Mouse (Mus musculus): ENCODE results near the gene Babam2. TPM values are rescaled to one million over a fixed set of nuclear protein-coding genes. Genes with fewer than 3 reads are reported as not detected.

Gene Babam2
- polyA plus RNA-seq, 1 experiment = 38.7 TPM

DNA sequence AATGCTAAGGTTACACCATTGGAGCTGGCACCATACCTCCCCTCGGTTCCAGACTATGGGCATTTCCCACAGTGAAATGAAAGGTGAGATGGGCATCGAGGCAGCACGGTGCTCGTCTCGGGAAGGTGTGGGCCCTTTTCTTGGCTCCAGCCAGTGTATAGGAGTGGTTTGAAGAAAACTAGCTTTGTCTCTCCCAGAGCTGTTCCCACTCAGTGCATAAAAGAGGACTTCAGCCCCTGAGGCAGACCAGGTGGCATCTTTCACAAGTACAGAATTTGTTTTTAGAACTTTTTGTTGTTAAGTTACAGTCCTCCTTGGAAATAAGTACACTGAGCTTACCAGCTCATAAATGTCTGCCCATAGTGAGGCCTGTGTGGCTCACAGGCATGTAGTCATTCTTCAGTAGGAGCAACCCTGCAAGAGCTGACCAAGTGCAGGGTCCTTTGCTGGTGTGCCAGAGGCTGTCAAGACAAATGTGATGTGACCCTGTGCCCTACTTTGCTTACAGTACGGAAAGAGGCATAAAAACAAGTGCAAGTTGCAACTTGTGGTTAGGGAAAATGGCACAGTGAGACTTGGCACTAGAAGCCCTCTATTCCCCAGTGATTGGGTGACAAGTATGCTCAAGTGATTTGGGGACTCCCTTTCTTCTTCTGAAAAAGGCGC, 208.9 kb downstream of the Babam2 start:
- Histone ChIP-seq H3K4me1 (ENCODE audit: control insufficient read depth, insufficient read depth, low read length) (peaks cover 12% of the 10 kb centered on the region; the same call in 1 of the 2 replicates), H3K36me3 (ENCODE audit: control insufficient read depth, insufficient read depth, low read length) (no peaks in the 10 kb centered on the region), H3K27me3 (replicated peaks; ENCODE audit: control insufficient read depth, insufficient read depth, low read length) (no peaks in the 10 kb centered on the region), H3K27ac (ENCODE audit: insufficient read depth, low read depth, low read length) (no peak overlapping the region), H3K4me3 (ENCODE audit: insufficient read depth, low read depth, low read length) (no peak overlapping the region)
- DNase-seq = no peak
- no peak for TF ChIP-seq POLR2A (IDR thresholded peaks at IDR 0.05; ENCODE audit: low read depth, low read length)
- no peak for TF ChIP-seq CTCF (conservative IDR thresholded peaks at IDR 0.05; ENCODE audit: insufficient read depth, insufficient read length, low read depth, low read length)
- WGBS = 70% methylated on average over 7 of the region's 7 CpGs

- TF ChIP-seq CTCF (conservative IDR thresholded peaks at IDR 0.05; ENCODE audit: insufficient read depth, insufficient read length, low read depth, low read length) = no peak
- Histone ChIP-seq H3K27me3 (replicated peaks; ENCODE audit: control insufficient read depth, insufficient read depth, low read length) (no peaks in the 10 kb centered on the region), H3K4me3 (ENCODE audit: insufficient read depth, low read depth, low read length) (no peak overlapping the region), H3K36me3 (ENCODE audit: control insufficient read depth, insufficient read depth, low read length) (no peaks in the 10 kb centered on the region), H3K4me1 (ENCODE audit: control insufficient read depth, insufficient read depth, low read length) (peaks cover 12% of the 10 kb centered on the region; the same call in 1 of the 2 replicates), H3K27ac (ENCODE audit: insufficient read depth, low read depth, low read length) (peak overlapping the region; percentile 56)
- peak; percentile 11 for DNase-seq
- WGBS = 66% methylated on average over 2 of the region's 2 CpGs
Measured at GRCm38 (mm10) chr5:31907959-31908358, 210.5 kb downstream of the Babam2 start.

DNA sequence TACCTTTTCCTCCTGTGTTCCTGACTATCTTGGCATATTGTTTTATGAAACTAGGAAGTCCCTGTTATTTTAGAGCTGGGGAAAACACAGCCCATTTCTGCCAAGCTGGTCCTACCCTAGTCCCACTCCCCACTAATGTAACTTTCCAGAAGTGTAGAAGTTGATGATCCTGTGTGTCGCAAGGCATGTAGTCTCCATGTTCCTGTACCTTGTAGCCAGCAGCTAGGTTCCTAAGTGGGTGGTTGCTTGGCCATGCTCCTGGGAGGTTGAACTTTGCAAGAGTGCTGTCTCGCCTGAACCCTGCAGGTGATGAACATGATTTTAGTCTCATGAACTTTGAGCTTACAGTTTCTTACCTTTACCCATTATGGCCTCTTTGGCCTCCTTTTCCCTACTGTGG, 211.3 kb downstream of the Babam2 start:
- Histone ChIP-seq H3K36me3 (ENCODE audit: control insufficient read depth, insufficient read depth, low read length) (no peaks in the 10 kb centered on the region), H3K4me1 (ENCODE audit: control insufficient read depth, insufficient read depth, low read length) (peaks cover 12% of the 10 kb centered on the region; the same call in 1 of the 2 replicates), H3K27ac (ENCODE audit: insufficient read depth, low read depth, low read length) (no peak overlapping the region), H3K27me3 (replicated peaks; ENCODE audit: control insufficient read depth, insufficient read depth, low read length) (no peaks in the 10 kb centered on the region), H3K4me3 (ENCODE audit: insufficient read depth, low read depth, low read length) (no peak overlapping the region)
- no peak for TF ChIP-seq CTCF (conservative IDR thresholded peaks at IDR 0.05; ENCODE audit: insufficient read depth, insufficient read length, low read depth, low read length)
- no peak for TF ChIP-seq POLR2A (IDR thresholded peaks at IDR 0.05; ENCODE audit: low read depth, low read length)
- no peak for DNase-seq
- 85% methylated on average over 2 of the region's 2 CpGs for WGBS

DNA sequence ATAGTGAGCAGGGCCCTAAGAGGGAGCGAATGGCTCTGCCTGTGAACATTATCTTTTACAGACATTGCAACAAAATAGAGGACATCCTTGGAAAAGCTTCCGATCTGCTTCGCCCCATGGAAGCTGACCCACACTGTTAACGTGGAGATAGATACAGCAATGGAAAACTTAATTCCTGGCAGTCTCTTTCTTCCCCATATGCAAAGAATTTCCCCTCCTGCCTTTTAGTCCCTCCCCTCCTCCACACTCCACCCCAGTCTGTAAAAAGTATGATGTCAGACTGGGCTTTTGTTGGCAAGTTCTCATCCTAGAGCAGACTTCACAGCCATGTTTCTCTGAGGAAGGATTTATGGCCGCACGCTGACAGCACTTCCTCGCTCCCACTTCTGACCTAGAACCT, 218.8 kb downstream of the Babam2 start:
- no peak for DNase-seq
- H3K4me1 ChIP-seq (ENCODE audit: control insufficient read depth, insufficient read depth, low read length) = no peaks in the 10 kb centered on the region
- no peaks in the 10 kb centered on the region for H3K36me3 ChIP-seq (ENCODE audit: control insufficient read depth, insufficient read depth, low read length)
- no peaks in the 10 kb centered on the region for H3K27me3 ChIP-seq (replicated peaks; ENCODE audit: control insufficient read depth, insufficient read depth, low read length)
- 73% methylated on average over 7 of the region's 7 CpGs for WGBS
- TF ChIP-seq POLR2A (IDR thresholded peaks at IDR 0.05; ENCODE audit: low read depth, low read length) (no peak), CTCF (conservative IDR thresholded peaks at IDR 0.05; ENCODE audit: insufficient read depth, insufficient read length, low read depth, low read length) (no peak)
- H3K27ac ChIP-seq (ENCODE audit: insufficient read depth, low read depth, low read length) = no peak overlapping the region
- no peak overlapping the region for H3K4me3 ChIP-seq (ENCODE audit: insufficient read depth, low read depth, low read length)

- no peak overlapping the region for H3K4me3 ChIP-seq (ENCODE audit: insufficient read depth, low read depth, low read length)
- DNase-seq = no peak
- H3K27ac ChIP-seq (ENCODE audit: insufficient read depth, low read depth, low read length) = no peak overlapping the region
- no peaks in the 10 kb centered on the region for H3K27me3 ChIP-seq (replicated peaks; ENCODE audit: control insufficient read depth, insufficient read depth, low read length)
- no peaks in the 10 kb centered on the region; the same call in 1 of the 2 replicates for H3K4me1 ChIP-seq (ENCODE audit: control insufficient read depth, insufficient read depth, low read length)
- 79% methylated on average over 4 of the region's 4 CpGs for WGBS
- TF ChIP-seq POLR2A (IDR thresholded peaks at IDR 0.05; ENCODE audit: low read depth, low read length) (no peak), CTCF (conservative IDR thresholded peaks at IDR 0.05; ENCODE audit: insufficient read depth, insufficient read length, low read depth, low read length) (no peak)
- H3K36me3 ChIP-seq (ENCODE audit: control insufficient read depth, insufficient read depth, low read length) = no peaks in the 10 kb centered on the region
Measured at GRCm38 (mm10) chr5:31918566-31918965, 221.1 kb downstream of the Babam2 start.

DNA sequence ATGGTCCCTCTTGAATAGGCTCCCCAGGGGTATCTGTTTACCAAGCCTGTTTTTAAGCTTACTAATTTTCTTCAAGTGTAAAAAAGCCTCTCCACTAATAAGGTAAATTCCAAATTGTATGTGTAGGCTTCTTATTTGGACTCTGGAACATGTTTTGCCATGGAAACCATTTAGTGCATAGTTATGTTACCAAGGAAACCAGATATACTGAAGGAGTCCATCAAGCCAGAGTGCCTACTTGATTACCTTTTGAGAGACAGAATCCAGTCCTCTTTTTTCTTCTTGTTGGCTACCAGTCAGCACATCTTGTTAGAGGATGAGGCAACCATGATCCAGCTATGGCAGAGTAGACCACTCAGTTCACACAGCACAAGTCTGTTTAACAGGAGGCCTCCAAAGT, 222.6 kb downstream of the Babam2 start:
- H3K27ac ChIP-seq (ENCODE audit: insufficient read depth, low read depth, low read length) = no peak overlapping the region

DNA sequence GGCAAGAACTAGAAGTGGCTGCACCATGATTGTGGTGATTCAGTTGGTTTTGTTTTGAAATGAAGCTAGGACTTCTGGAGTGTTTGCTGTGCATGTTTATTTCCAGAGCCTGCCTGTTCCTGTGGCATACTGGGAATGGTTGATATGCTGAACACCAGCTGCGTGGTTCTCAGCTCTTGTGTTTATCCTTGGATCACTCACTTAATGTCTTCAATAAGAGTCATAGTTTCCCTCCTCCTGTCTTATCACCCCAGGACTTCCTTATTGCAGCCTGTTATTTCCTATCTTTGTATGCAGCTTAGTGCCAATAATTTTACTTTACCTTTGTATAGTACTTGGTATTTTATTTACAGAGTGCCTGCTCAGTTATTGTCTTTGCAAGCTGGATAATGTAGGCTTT, 223.4 kb downstream of the Babam2 start:
- H3K4me1 ChIP-seq (ENCODE audit: control insufficient read depth, insufficient read depth, low read length) = no peaks in the 10 kb centered on the region; the same call in 1 of the 2 replicates
- no peak for DNase-seq
- H3K36me3 ChIP-seq (ENCODE audit: control insufficient read depth, insufficient read depth, low read length) = no peaks in the 10 kb centered on the region
- TF ChIP-seq POLR2A (IDR thresholded peaks at IDR 0.05; ENCODE audit: low read depth, low read length) (no peak), CTCF (conservative IDR thresholded peaks at IDR 0.05; ENCODE audit: insufficient read depth, insufficient read length, low read depth, low read length) (no peak)
- 69% methylated on average over 1 of the region's 1 CpGs for WGBS
- H3K27me3 ChIP-seq (replicated peaks; ENCODE audit: control insufficient read depth, insufficient read depth, low read length) = no peaks in the 10 kb centered on the region
- H3K4me3 ChIP-seq (ENCODE audit: insufficient read depth, low read depth, low read length) = no peak overlapping the region
- no peak overlapping the region for H3K27ac ChIP-seq (ENCODE audit: insufficient read depth, low read depth, low read length)

More for the DNA sequence above, 222.6 kb downstream of the Babam2 start:
- DNase-seq = no peak
- H3K36me3 ChIP-seq (ENCODE audit: control insufficient read depth, insufficient read depth, low read length) = no peaks in the 10 kb centered on the region
- TF ChIP-seq POLR2A (IDR thresholded peaks at IDR 0.05; ENCODE audit: low read depth, low read length) = no peak
- no peak for TF ChIP-seq CTCF (conservative IDR thresholded peaks at IDR 0.05; ENCODE audit: insufficient read depth, insufficient read length, low read depth, low read length)
- H3K4me3 ChIP-seq (ENCODE audit: insufficient read depth, low read depth, low read length) = no peak overlapping the region
- no peaks in the 10 kb centered on the region for H3K27me3 ChIP-seq (replicated peaks; ENCODE audit: control insufficient read depth, insufficient read depth, low read length)
- no peaks in the 10 kb centered on the region; the same call in 1 of the 2 replicates for H3K4me1 ChIP-seq (ENCODE audit: control insufficient read depth, insufficient read depth, low read length)

Measured in kidney, adult 2 months (tissue).